Mouse (Mus musculus) heart, postnatal 0 days (tissue): ENCODE data around the gene Ern1.

Experiments used
- CTCF ChIP-seq: IDR thresholded peaks from 2 replicates; pipeline ENCODE4 v1.5.1; 2016; ENCODE audit warnings: antibody characterized with exemption, control low read depth, low read depth
- EP300 ChIP-seq: IDR thresholded peaks from 2 replicates; pipeline ENCODE4 v1.6.1; 2016; ENCODE audit warnings: antibody characterized with exemption, low read depth

GRCm38 (mm10) chr11:106416331-106416730 is 71.3 kb downstream of the Ern1 start:
- TF ChIP-seq CTCF (no peak), EP300 (no peak)
